Mouse (Mus musculus) spleen, postnatal 36 days (tissue): Measurements from ENCODE around the gene Il31ra.

Experiments used
- DNase-seq, 2 experiments: peaks; one replicate each; pipeline ENCODE4 v3.0.0; 2022; ENCODE audit warnings: low spot score in 2 of 2, mixed read lengths in 1 of 2

The Il31ra gene

DNA sequence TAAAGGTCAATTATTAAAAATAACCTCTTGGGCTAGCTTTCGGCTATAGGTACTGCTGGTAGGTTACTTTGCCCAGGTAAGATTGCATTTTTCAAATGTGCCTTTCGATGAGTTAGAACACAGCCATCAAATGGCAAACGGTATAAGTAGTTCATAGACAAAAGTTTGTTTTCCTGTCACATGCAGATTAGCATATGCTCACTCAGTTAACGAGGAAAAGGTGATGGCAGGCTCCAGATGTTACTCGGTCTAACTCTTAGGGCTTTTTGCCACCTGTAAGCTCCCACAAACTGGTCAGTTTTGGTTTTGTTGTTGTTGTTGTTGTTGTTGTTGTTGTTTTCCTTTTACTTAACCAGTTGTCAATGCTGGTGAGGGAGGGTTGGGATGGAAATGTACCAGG lies 85.7 kb downstream of the Il31ra start:
- no peak for DNase-seq

DNA sequence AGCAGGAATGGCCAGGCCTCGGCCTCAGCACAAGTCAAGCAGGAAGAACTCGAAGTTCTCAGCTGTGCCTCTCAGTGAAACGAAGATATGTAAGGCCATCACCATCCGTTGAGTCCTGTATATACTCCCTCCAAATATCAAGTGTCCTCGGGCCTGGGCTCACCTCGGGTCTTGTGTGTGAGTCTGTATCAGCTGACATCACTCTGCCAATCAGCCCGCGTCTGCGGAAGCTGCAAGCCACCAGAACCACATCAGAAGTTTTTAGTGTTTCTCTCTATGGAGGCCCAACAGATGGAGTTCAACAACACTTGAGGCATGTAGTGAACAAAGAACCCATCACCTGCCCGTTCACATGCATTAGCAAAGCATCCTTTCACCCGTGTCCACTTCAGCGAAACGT lies 86.5 kb downstream of the Il31ra start:
- peak; percentile 5 to 11 for DNase-seq

DNA sequence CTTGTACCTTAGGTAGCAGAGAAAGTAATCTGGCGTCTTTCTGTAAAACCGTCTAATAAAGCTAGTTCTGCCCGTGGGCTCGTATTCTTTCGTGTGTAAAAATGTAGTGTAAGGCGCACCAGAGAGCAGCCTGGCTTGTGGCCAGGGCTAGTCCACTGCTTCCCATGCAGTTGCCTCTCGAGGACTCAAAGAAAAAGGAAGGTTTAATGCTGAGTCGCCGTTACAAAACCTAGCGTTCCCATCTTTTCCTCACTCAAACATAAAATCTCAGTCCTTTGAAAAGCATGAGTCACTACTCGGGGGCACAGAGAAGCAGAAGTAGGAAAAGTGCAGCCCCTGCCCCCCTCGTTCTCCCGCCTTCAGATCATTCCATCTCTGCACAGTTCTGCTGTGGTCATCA lies 87.4 kb downstream of the Il31ra start:
- no peak for DNase-seq

DNA sequence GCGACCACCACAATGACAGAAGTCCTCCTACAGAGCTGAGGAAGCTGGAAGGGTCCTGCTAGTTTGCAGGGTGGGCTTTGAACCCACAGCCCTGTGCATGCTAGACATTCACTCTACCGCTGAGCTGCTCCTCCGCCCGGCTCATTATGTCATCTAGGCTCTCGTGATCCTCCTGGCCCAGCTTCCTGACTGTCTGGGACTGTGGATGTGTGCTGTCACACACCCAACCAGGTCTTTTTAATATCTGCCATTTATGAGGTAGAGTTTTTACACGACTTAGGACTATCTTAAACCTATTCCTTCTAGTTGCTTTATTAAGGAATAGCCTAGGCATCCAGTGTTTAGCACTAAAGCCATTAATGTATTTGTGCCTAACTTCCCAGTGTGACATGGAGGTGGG lies 88.7 kb downstream of the Il31ra start:
- DNase-seq: no peak

DNA sequence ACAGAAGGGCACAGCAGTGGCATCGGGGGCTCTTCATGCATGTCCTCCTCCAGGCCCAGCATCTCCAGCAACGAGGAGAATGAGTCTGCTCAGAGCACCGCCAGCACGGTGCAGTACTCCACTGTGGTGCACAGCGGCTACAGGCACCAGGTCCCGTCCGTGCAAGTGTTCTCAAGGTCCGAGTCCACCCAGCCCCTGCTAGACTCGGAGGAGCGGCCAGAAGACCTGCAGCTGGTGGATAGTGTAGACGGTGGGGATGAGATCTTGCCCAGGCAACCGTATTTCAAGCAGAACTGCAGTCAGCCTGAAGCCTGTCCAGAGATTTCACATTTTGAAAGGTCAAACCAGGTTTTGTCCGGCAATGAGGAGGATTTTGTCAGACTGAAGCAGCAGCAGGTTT lies 90.3 kb downstream of the Il31ra start:
- no peak for DNase-seq

GRCm38 (mm10) chr13:112500466-112500865 lies 93.7 kb downstream of the Il31ra start:
- no peak for DNase-seq

- no peak for DNase-seq
Observed at GRCm38 (mm10) chr13:112500027-112500426, 94.1 kb downstream of the Il31ra start.

DNA sequence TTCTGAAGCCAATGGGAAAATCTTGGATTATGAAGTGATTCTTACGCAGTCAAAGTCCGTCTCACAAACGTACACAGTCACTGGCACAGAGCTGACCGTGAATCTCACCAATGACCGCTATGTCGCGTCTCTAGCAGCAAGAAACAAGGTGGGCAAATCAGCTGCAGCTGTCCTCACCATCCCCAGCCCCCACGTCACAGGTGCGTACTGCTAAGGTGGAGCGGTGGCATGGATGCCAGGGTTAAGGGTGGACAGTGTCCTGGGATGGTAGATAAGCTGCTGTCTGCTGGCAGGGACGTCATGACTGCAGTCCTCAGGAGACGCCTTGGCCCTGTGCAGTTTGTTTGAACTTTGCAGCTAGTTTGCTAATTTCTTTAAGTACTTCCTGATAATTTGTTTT lies 99.6 kb downstream of the Il31ra start:
- DNase-seq: no peak

DNA sequence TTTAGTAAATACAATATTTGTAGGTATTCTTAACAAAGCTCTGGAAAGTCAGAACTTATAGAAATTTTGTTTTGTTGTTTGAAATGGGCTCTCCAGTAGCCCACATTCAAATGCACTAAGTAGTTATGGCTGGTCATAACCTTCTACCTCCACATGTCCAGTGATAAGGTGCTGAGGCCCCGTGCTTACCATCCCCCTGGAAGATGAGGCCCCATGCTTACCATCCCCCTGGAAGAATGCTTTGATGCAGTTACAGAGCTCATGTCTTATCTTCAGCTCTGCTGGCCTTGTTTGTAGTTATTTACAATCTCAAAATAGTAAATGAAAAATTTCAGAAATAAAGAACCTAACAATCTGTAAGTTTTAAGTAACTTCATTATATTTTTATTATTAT lies 101.9 kb downstream of the Il31ra start:
- DNase-seq: no peak

- DNase-seq: no peak
Observed at GRCm38 (mm10) chr13:112491636-112492284, 102.4 kb downstream of the Il31ra start.

GRCm38 (mm10) chr13:112490036-112490435 lies 104.1 kb downstream of the Il31ra start:
- no peak for DNase-seq

DNA sequence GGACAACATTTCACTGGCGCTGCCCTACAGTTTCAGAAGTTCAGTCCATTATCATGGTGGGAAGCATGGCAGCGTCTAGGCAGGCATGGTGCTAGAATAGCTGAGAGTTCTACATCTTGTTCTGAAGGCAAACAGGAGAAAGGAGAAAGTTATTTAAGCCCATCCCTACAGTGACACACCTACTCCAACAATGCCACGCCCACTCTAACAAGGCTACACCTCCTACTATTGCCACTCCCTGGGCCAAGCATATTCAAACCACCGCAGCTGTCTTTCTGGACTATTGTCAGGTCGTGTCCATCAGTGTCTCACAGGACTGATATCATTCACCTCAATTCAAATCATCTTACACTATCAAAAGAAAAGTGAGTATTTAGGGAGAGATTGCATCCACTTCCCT lies 107.5 kb downstream of the Il31ra start:
- DNase-seq: no peak

DNA sequence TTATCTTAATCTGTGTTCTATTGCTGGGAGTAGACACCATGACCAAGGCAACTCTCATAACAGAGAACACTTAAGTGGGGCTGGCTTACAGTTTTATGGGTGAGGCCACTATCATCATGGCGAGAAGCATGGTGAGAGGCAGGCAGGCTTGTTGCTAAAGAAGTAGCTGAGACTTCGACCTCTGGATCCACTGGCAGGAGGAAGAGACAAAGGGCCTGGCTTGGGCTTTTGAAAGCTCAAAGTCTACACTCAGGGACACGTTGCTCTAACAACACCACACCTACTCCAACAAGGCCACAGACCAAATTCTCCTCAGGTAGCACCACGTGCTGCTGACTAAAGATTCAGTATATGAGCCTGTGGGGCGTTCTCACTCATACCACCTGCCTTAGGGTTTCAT lies 107.9 kb downstream of the Il31ra start:
- DNase-seq: no peak

DNA sequence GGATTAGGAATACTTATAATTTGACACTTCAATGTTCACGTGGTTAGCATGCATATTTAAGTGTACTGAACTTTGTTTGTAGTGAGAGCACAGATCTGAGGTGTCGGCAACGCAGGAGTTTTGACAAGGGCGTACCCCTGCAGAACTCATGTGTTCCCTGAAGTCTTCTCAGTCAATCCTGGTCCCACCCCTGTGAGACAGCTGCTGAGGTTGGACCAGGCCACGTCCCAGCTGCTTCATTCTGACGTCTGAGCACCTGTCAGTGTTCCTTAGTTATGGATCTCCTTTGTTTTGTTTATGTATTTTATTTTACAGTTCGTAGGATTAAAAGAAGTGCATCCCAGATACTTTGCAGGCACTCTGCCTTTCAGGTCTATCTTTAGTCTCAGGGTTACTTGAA lies 111.1 kb downstream of the Il31ra start:
- no peak for DNase-seq

DNA sequence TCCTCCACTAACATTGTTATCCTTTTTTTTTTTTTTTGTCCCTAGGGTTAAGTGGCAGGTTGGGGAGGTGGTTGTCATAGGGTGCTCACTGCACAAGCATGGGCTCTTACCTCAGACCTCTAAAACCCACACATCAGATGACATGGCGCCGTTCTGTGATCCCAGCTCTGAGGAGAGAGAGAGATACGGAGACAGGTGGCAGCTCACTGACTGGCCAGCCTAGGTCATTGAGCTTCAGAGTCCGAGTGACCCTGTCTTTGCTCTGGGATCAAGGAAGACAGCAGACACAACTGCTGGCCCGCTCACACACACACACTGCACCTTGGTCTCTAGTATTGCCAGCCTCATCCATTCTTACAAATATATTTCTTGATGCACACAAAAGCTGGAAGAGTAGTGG lies 111.6 kb downstream of the Il31ra start:
- no peak for DNase-seq

GRCm38 (mm10) chr13:112479926-112480325 lies 114.2 kb downstream of the Il31ra start:
- no peak for DNase-seq

GRCm38 (mm10) chr13:112479032-112479431 lies 115.1 kb downstream of the Il31ra start:
- DNase-seq: no peak

DNA sequence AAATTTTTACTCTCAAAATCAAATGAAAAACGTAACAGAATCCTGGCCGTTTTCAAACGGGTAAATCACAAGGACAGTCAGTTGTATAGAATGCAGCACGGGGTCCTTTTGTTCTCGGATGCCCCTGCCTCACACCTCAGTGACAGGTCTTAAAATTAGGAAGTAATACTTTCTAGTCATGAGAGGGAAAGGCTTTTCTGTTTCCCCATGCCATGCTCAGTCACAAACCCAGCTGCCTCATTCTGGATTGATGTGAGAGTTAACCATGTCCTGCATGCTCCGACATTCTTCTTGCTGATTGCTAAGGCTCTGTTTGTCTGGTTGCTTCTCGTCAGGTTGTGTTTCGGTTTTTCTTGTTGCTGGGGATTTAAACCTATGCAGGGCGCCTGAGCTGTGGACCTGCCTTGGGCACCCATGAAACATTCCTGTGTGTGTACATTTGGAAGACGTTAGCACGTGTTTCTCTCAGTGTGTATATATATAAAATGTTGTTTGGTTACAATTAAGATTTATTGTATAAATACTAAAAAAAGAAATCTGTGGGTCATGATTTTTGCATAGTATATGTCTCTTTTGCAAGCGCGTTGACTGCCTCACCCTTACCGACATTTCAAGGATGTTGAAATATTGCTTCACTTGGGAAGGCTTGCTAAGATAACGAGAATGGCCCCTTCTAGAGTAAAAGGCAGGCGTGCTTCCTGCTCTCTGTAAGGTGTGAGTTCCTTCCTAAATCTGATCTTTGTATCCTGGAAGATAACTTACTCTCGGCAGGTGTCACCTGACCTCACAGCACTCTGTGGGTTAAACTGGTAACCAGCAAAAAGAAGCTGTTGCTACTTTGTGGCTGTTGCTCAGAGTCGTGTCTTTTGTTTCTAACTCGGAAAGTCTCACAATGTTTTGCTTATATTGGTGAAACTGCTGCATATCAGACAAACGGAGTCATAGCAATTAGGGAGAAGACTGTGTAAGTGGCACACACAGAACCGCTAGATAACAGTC lies 120.1 kb downstream of the Il31ra start:
- no peak for DNase-seq

GRCm38 (mm10) chr13:112472401-112473023 lies 121.6 kb downstream of the Il31ra start:
- DNase-seq: no peak

- DNase-seq: no peak
Observed at GRCm38 (mm10) chr13:112471201-112471600, 123.0 kb downstream of the Il31ra start.
